Mouse (Mus musculus) CH12.LX (cell line): ENCODE results near the gene Nhp2.

Experiments used
- BHLHE40 ChIP-seq: IDR thresholded peaks from 2 replicates; pipeline ENCODE4 v1.6.1; 2011; ENCODE audit warnings: mild to moderate bottlenecking, low read depth, low read length, improper control_type of control experiment
- CTCF ChIP-seq, 2 experiments: IDR thresholded peaks in 1 of 2; conservative IDR thresholded peaks in 1 of 2; 2 replicates each; pipeline ENCODE4 v1.5.1; 2011 to 2012; ENCODE audit warnings: low read depth in 2 of 2, low read length in 2 of 2, improper control_type of control experiment in 1 of 2, inconsistent platforms in 1 of 2, mild to moderate bottlenecking in 1 of 2, moderate library complexity in 1 of 2
- E2F4 ChIP-seq: IDR thresholded peaks from 2 replicates; pipeline ENCODE4 v1.6.1; 2011; ENCODE audit warnings: low read depth, low read length, improper control_type of control experiment; ENCODE audit not compliant: insufficient replicate concordance
- GABPA ChIP-seq: IDR thresholded peaks from 2 replicates; pipeline ENCODE4 v1.6.1; 2012; ENCODE audit warnings: low read depth, low read length, improper control_type of control experiment, inconsistent platforms; ENCODE audit not compliant: insufficient replicate concordance
- HCFC1 ChIP-seq: IDR thresholded peaks from 2 replicates; pipeline ENCODE4 v1.6.1; 2012; ENCODE audit warnings: low read depth, mild to moderate bottlenecking, inconsistent platforms, low read length, improper control_type of control experiment
- IRF4 ChIP-seq: IDR thresholded peaks from 2 replicates; pipeline ENCODE4 v1.6.1; 2014; ENCODE audit warnings: low read depth, mild to moderate bottlenecking, inconsistent platforms, low read length, improper control_type of control experiment
- MAZ ChIP-seq: IDR thresholded peaks from 2 replicates; pipeline ENCODE4 v1.6.1; 2012; ENCODE audit warnings: low read depth, mild to moderate bottlenecking, inconsistent platforms, low read length, improper control_type of control experiment, moderate library complexity
- POLR2A ChIP-seq: IDR thresholded peaks from 2 replicates; pipeline ENCODE4 v1.6.1; 2011; ENCODE audit warnings: low read depth, mild to moderate bottlenecking, improper control_type of control experiment, low read length
- USF2 ChIP-seq: conservative IDR thresholded peaks from 2 replicates; pipeline ENCODE4 v1.6.1; 2011; ENCODE audit warnings: low read depth, low read length, improper control_type of control experiment
- ZKSCAN1 ChIP-seq: IDR thresholded peaks from 2 replicates; pipeline ENCODE4 v1.6.1; 2012; ENCODE audit warnings: low read depth, inconsistent platforms, low read length, improper control_type of control experiment, borderline replicate concordance
- ZNF384 ChIP-seq: IDR thresholded peaks from 2 replicates; pipeline ENCODE4 v1.6.1; 2012; ENCODE audit warnings: low read depth, low read length, improper control_type of control experiment, inconsistent platforms

- TF ChIP-seq POLR2A = no peak
- TF ChIP-seq ZKSCAN1 = no peak
- TF ChIP-seq MAZ = no peak
- no peak for TF ChIP-seq E2F4
- TF ChIP-seq IRF4 = peak; percentile 36; the same call in 1 of the 2 replicates
- TF ChIP-seq ZNF384 = no peak
- no peak for TF ChIP-seq USF2
- TF ChIP-seq GABPA = no peak
- TF ChIP-seq HCFC1 = no peak
- peak; percentile 33 to 96 for TF ChIP-seq CTCF (conservative IDR thresholded peaks at IDR 0.05 in 1 of 2, IDR thresholded peaks at IDR 0.05 in 1 of 2; ENCODE audit: low read depth in 2 of 2, low read length in 2 of 2)
- 0 out of 2 replicates have a peak, but pooled peaks have one; percentile 6 for TF ChIP-seq BHLHE40
These were observed 36.8 kb upstream of the Nhp2 start for GRCm38 (mm10) chr11:51582713-51583112.
